Mouse (Mus musculus) intestine, postnatal 0 days (tissue): ENCODE measurements around the gene Lcp2. TPM values are rescaled to one million over a fixed set of nuclear protein-coding genes. Genes with fewer than 3 reads are reported as not detected.

Experiments used
- ATAC-seq: fragments of 200-750 bp; cut with Nextera tagmentation; 2 replicates; pipeline ENCODE4 v1.8.0; 2017; ENCODE audit warnings: mild to moderate bottlenecking, moderate TSS enrichment, moderate library complexity
- H3K27ac ChIP-seq: fragments of 300-500 bp; sonication (generic); 2 replicates; pipeline ENCODE4 v1.5.1; 2014; ENCODE audit warnings: mild to moderate bottlenecking, low read depth, low read length, moderate library complexity
- H3K27me3 ChIP-seq: fragments of 300-500 bp; sonication (generic); replicated peaks from 2 replicates; pipeline ENCODE4 v1.6.1; 2014; ENCODE audit warnings: low read length, mixed read lengths; ENCODE audit not compliant: control insufficient read depth, insufficient read depth
- H3K36me3 ChIP-seq: fragments of 300-500 bp; sonication (generic); 2 replicates; pipeline ENCODE4 v1.6.1; 2014; ENCODE audit warnings: mild to moderate bottlenecking, moderate library complexity; ENCODE audit not compliant: control insufficient read depth, insufficient read depth
- H3K4me1 ChIP-seq: fragments of 300-500 bp; sonication (generic); replicated peaks from 2 replicates; pipeline ENCODE4 v1.6.1; 2014; ENCODE audit warnings: antibody characterized with exemption, low read length, mixed read lengths; ENCODE audit not compliant: control insufficient read depth, insufficient read depth
- H3K4me2 ChIP-seq: fragments of 300-500 bp; sonication (generic); replicated peaks from 2 replicates; pipeline ENCODE4 v1.6.1; 2014; ENCODE audit warnings: low read depth, mild to moderate bottlenecking, moderate library complexity
- H3K4me3 ChIP-seq: fragments of 300-500 bp; sonication (generic); 2 replicates; pipeline ENCODE4 v1.5.1; 2014; ENCODE audit warnings: low read depth, low read length
- H3K9ac ChIP-seq: fragments of 300-500 bp; sonication (generic); 2 replicates; pipeline ENCODE4 v1.6.1; 2014; ENCODE audit warnings: mild to moderate bottlenecking, low read depth, low read length
- H3K9me3 ChIP-seq: fragments of 300-500 bp; sonication (generic); 2 replicates; pipeline ENCODE4 v1.6.1; 2016; ENCODE audit warnings: mixed run types; ENCODE audit not compliant: control insufficient read depth
- CTCF ChIP-seq: sonication (generic); IDR thresholded peaks from 2 replicates; pipeline ENCODE4 v1.5.1; 2016; ENCODE audit warnings: low read depth, mild to moderate bottlenecking, control low read depth, antibody characterized with exemption, moderate library complexity
- WGBS: fragments of 180-500 bp; shearing (Covaris S2); extraction: QIAGEN DNeasy Blood & Tissue Kit; methylation state at CpG from one replicate; pipeline ENCODE4 v1.1.7; 2014; 5-methylcytosine and 5-hydroxymethylcytosine counted together
- polyA plus RNA-seq: library from polyadenylated mRNA; unstranded; fragments of >200 nt; fragmentation: Nextera tagmentation; extraction: Ambion mirVana; gene quantifications from 2 replicates; pipeline ENCODE4 v1.2.1, GENCODE M21; 2015

The Lcp2 gene
- polyA plus RNA-seq, 1 experiment from 2014 or later = 2.0 TPM

DNA sequence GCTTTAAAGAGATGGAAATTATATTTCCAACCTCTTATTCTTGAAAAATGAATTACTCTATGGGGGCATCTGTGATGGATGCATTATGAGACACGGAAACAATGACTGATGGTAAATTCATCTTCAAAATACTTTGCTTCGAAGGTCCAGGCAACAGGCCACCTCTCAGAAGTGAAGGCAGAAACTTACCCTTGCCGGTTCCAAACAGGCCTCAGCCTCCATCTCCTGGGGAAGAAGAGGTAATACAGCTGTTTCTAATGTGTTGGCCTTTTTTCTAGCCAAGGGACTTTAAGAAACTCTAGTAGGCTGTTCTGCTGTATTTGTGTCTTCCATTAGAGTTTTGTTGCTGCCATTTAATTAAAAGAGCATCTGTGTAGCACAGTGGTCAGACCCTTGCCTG is 40.3 kb downstream of the Lcp2 start:
- Histone ChIP-seq H3K9ac (no peak overlapping the region), H3K27ac (no peak overlapping the region), H3K4me3 (no peak overlapping the region), H3K9me3 (no peaks in the 10 kb centered on the region), H3K27me3 (no peaks in the 10 kb centered on the region), H3K36me3 (no peaks in the 10 kb centered on the region), H3K4me2 (no peak overlapping the region), H3K4me1 (no peaks in the 10 kb centered on the region)
- WGBS = 64% methylated on average over 3 of the region's 3 CpGs
- ATAC-seq = no peak
- peak; percentile 55 for TF ChIP-seq CTCF

GRCm38 (mm10) chr11:34098422-34098821 is 51.7 kb downstream of the Lcp2 start, which contains the start of gene 4930469K13Rik:
Gene 4930469K13Rik, minus strand, starts transcription at chr11:34098554.
- no peaks in the 10 kb centered on the region for H3K36me3 ChIP-seq
- no peak within 1 kb of the TSS for H3K4me3 ChIP-seq
- H3K9ac ChIP-seq = no peak within 1 kb of the TSS
- TF ChIP-seq CTCF = no peak
- H3K27ac ChIP-seq = no peak within 1 kb of the TSS
- H3K4me1 ChIP-seq = no peaks in the 10 kb centered on the region
- WGBS = 82% methylated on average over 10 of the region's 10 CpGs
- H3K9me3 ChIP-seq = no peaks in the 10 kb centered on the region
- H3K27me3 ChIP-seq = no peaks in the 10 kb centered on the region
- no peak for ATAC-seq
- H3K4me2 ChIP-seq = no peak within 1 kb of the TSS

GRCm38 (mm10) chr11:34101827-34102226 is 55.1 kb downstream of the Lcp2 start:
- Histone ChIP-seq H3K27me3 (no peaks in the 10 kb centered on the region), H3K27ac (no peak overlapping the region), H3K36me3 (no peaks in the 10 kb centered on the region), H3K4me2 (no peak overlapping the region), H3K4me1 (no peaks in the 10 kb centered on the region), H3K9ac (no peak overlapping the region), H3K4me3 (no peak overlapping the region), H3K9me3 (no peaks in the 10 kb centered on the region)
- 75% methylated on average over 4 of the region's 4 CpGs for WGBS
- TF ChIP-seq CTCF = no peak
- ATAC-seq = no peak

DNA sequence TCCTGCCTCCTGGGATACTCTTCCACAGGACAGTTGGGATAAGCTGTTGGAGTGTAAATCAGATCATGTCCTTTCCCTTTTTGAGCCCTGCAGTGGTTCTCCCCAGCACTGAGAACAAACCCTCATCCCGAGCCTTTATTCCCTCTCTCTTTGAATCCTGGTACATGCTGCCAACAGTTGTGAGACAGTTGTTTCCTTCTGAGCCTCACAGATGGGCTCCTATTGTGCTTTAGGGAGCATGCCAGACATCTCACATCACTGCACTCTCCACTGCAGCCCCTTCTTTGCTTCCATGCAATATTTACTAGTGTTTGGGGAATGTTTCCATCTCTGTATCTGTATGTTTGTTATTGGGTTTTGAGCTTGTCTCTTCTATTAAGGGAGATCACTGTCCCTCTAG is 58.2 kb downstream of the Lcp2 start:
- ATAC-seq = no peak
- no peak overlapping the region for H3K27ac ChIP-seq
- no peak overlapping the region for H3K4me3 ChIP-seq
- no peak overlapping the region for H3K9ac ChIP-seq
- H3K4me2 ChIP-seq = no peak overlapping the region
- no peaks in the 10 kb centered on the region for H3K27me3 ChIP-seq
- H3K9me3 ChIP-seq = no peaks in the 10 kb centered on the region
- WGBS = 35% methylated on average over 1 of the region's 1 CpGs
- no peaks in the 10 kb centered on the region for H3K4me1 ChIP-seq
- H3K36me3 ChIP-seq = no peaks in the 10 kb centered on the region
- TF ChIP-seq CTCF = no peak

DNA sequence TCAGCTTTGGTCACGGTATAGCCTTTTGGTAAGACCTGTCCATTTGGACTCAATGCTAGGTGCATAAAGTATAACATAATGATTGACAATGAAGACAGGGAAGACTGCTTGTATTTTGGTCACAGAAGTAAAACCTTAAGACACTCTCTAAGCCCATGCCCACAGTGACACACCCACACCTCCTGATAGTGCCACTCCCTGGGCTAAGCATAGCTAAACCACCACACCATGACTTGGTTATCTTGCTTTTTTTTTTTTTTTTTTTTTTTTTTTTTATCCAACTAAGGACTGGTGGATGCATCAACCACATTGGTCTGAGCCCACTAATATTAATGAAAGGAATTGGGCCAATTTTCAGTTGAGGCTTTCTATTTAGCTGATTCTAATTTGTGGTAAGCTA is 62.5 kb downstream of the Lcp2 start:
- H3K27me3 ChIP-seq = no peaks in the 10 kb centered on the region
- ATAC-seq = no peak
- no peaks in the 10 kb centered on the region for H3K4me1 ChIP-seq
- no peak overlapping the region for H3K27ac ChIP-seq
- H3K4me3 ChIP-seq = no peak overlapping the region
- TF ChIP-seq CTCF = no peak
- no peak overlapping the region for H3K9ac ChIP-seq
- H3K9me3 ChIP-seq = no peaks in the 10 kb centered on the region
- WGBS = 91% methylated on average over 1 of the region's 1 CpGs
- no peak overlapping the region for H3K4me2 ChIP-seq
- H3K36me3 ChIP-seq = no peaks in the 10 kb centered on the region

GRCm38 (mm10) chr11:34111940-34112339 is 65.2 kb downstream of the Lcp2 start:
- Histone ChIP-seq H3K9ac (no peak overlapping the region), H3K36me3 (no peaks in the 10 kb centered on the region), H3K4me3 (no peak overlapping the region), H3K9me3 (no peaks in the 10 kb centered on the region), H3K4me1 (no peaks in the 10 kb centered on the region), H3K4me2 (no peak overlapping the region), H3K27ac (no peak overlapping the region), H3K27me3 (no peaks in the 10 kb centered on the region)
- ATAC-seq = no peak
- 77% methylated on average over 7 of the region's 7 CpGs for WGBS
- no peak for TF ChIP-seq CTCF

DNA sequence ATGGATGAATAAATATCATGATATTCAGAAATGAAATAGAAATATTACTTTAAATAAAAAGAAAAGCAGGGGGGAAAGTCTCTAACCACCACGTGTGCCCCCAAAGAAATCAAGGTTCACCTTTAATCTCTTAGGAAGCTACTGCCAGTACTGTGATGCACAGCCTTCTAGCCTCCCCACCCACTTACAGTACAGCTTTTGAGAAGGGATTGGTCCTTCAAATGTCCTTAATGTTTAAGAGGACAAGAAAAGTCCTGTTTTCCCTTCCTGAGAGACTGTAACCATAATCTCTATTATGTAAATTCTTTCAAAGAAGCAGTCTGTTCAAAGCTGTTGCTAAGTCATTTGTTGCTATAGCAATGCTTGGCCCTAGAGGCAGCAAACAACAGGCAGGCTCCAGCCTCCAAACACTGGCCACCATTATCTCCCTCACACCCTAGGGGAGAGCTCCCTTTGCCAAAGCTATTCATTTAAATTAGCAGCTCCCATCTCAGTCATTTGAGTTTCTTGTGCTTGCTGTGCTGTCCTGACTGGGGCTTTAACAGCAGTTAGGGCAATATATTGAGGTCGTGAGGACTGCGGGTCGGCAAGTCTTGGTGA is 66.2 kb downstream of the Lcp2 start:
- Histone ChIP-seq H3K4me2 (no peak overlapping the region), H3K27me3 (no peaks in the 10 kb centered on the region), H3K9ac (no peak overlapping the region), H3K36me3 (no peaks in the 10 kb centered on the region), H3K9me3 (no peaks in the 10 kb centered on the region), H3K4me1 (no peaks in the 10 kb centered on the region), H3K4me3 (no peak overlapping the region), H3K27ac (no peak overlapping the region)
- TF ChIP-seq CTCF = no peak
- WGBS = 37% methylated on average over 4 of the region's 4 CpGs
- ATAC-seq = no peak
